Mouse (Mus musculus) adrenal gland, postnatal 36 days (tissue): ENCODE measurements around the gene S100a5. TPM values are rescaled to one million over a fixed set of nuclear protein-coding genes. Genes with fewer than 3 reads are reported as not detected.

Source experiments
- DNase-seq, 2 experiments: peaks; one replicate each; pipeline ENCODE4 v3.0.0; 2021; ENCODE audit warnings: mixed read lengths in 1 of 2
- total RNA-seq, 2 experiments: library from RNA; stranded (reverse); gene quantifications; 2 replicates each; pipeline ENCODE4 v1.2.3; 2021

The S100a5 gene
- total RNA-seq, 2 experiments from 2014 or later = not detected

GRCm38 (mm10) chr3:90600458-90601195, 7.7 kb upstream of the S100a5 start:
- DNase-seq = peak in 1 of 2 experiments; percentile 32

- DNase-seq = no peak
Measured at GRCm38 (mm10) chr3:90601486-90602110, 6.7 kb upstream of the S100a5 start, which contains the start of gene Gm42674. Gene Gm42674 (plus strand): TSS chr3:90601904.

- no peak for DNase-seq
Measured at GRCm38 (mm10) chr3:90603623-90604022, 4.7 kb upstream of the S100a5 start, which contains the start of gene S100a4. Gene S100a4 (plus strand): TSS chr3:90603771.

- peak; percentile 87 to 89 for DNase-seq
Measured at GRCm38 (mm10) chr3:90604416-90604815, 3.9 kb upstream of the S100a5 start.

- DNase-seq = no peak
Measured at GRCm38 (mm10) chr3:90605049-90605448, 3.3 kb upstream of the S100a5 start.

GRCm38 (mm10) chr3:90605736-90606135, 2.6 kb upstream of the S100a5 start:
- DNase-seq = no peak

GRCm38 (mm10) chr3:90606185-90606584, 2.1 kb upstream of the S100a5 start:
- DNase-seq = no peak

GRCm38 (mm10) chr3:90607361-90607760, 962 bp upstream of the S100a5 start:
- no peak for DNase-seq

GRCm38 (mm10) chr3:90609102-90609501, 779 bp downstream of the S100a5 start:
- no peak for DNase-seq

GRCm38 (mm10) chr3:90611494-90611893, 3.2 kb downstream of the S100a5 start:
- DNase-seq = no peak

- no peak for DNase-seq
Measured at GRCm38 (mm10) chr3:90612061-90612460, 3.7 kb downstream of the S100a5 start.

- DNase-seq = peak; percentile 57 to 75
Measured at GRCm38 (mm10) chr3:90612728-90613291, 4.5 kb downstream of the S100a5 start, which contains the start of gene S100a6. Gene S100a6 (plus strand): TSS chr3:90612882.

GRCm38 (mm10) chr3:90613461-90614147, 5.3 kb downstream of the S100a5 start:
- no peak for DNase-seq

GRCm38 (mm10) chr3:90614148-90614530, 5.8 kb downstream of the S100a5 start:
- no peak for DNase-seq

- DNase-seq = no peak
Measured at GRCm38 (mm10) chr3:90614611-90615251, 6.4 kb downstream of the S100a5 start.

- peak; percentile 77 to 82 for DNase-seq
Measured at GRCm38 (mm10) chr3:90615415-90615814, 7.1 kb downstream of the S100a5 start.

GRCm38 (mm10) chr3:90615911-90616310, 7.6 kb downstream of the S100a5 start:
- DNase-seq = no peak

GRCm38 (mm10) chr3:90617586-90617985, 9.3 kb downstream of the S100a5 start:
- DNase-seq = no peak

- DNase-seq = no peak
Measured at GRCm38 (mm10) chr3:90621552-90621951, 13.2 kb downstream of the S100a5 start.

- peak; percentile 74 to 79 for DNase-seq
Measured at GRCm38 (mm10) chr3:90623435-90624071, 15.2 kb downstream of the S100a5 start.

GRCm38 (mm10) chr3:90625496-90625895, 17.2 kb downstream of the S100a5 start:
- no peak for DNase-seq
